Mouse (Mus musculus): Measurements from ENCODE around the gene Vps41. TPM values are rescaled to one million over a fixed set of nuclear protein-coding genes. Genes with fewer than 3 reads are reported as not detected.

The Vps41 gene
- polyA plus RNA-seq, 1 experiment = 10.2 TPM

DNA sequence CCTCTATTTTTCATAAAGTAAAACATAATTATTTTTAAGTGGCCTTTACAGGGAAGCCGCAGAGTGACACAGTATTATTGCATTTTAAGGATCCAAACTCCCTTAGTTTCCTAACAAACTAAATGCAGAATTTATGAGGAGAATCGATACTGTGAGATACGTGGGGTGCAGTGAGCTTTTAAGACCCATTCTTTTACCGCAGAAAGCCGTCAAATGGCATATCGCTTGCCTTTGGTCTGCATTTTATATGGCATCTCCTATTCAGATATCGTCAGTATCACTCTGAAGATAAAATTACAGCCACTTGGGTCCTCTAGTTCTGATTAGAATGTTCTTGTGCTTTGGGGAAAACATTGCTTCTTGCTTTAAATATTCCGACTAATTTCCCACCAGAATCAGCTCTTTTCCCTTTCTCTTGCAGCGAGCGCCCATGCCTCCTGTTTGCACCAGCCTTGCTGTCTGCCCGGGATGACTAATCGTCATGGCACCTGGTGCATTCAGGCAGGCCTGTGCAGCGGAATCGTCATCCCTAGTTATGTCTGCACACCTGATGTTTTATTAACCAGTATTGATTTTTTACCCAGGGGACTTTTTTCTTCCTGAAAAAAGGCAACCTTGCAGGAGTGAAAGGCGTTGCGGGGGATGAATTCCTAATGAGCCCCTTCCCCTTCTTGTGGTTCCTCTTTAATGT, 26.6 kb downstream of the Vps41 start:
- no peak overlapping the region for H3K27ac ChIP-seq (ENCODE audit: control insufficient read depth, insufficient read depth, low read depth, low read length)
- no peak for TF ChIP-seq CTCF (IDR thresholded peaks at IDR 0.05; ENCODE audit: control insufficient read depth, insufficient read depth, insufficient replicate concordance, low read depth, low read length)
- TF ChIP-seq POLR2A (IDR thresholded peaks at IDR 0.05; ENCODE audit: control insufficient read depth, low read depth, low read length) = no peak
- no peak overlapping the region for H3K4me3 ChIP-seq (ENCODE audit: control insufficient read depth, low read depth, low read length)
- no peaks in the 10 kb centered on the region for H3K27me3 ChIP-seq (ENCODE audit: control insufficient read depth, insufficient read depth, low read length)
- H3K4me1 ChIP-seq (ENCODE audit: control insufficient read depth, insufficient read depth, low read length) = no peaks in the 10 kb centered on the region
- H3K36me3 ChIP-seq (ENCODE audit: control insufficient read depth, insufficient read depth, low read length) = no peaks in the 10 kb centered on the region

DNA sequence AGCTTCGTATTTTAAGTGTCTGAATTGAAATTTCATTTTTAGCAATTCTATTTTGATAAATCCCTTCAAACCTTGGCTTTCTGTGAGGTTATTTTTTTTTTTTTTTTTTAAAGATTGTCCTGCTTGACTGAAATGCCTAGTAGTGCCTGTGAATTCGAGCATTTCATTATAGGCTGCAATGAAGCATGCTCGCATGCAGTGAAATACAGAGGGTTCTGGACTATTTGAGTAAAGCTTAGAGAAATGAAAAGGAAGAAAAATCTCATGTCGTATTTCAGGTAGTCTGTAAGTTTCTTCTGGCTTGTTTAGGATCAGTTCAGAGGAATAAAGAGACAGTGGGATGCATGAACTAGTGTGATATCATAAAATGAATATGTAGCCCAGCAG, 27.2 kb downstream of the Vps41 start:
- Histone ChIP-seq H3K27ac (ENCODE audit: control insufficient read depth, insufficient read depth, low read depth, low read length) (no peak overlapping the region), H3K4me3 (ENCODE audit: control insufficient read depth, low read depth, low read length) (no peak overlapping the region), H3K36me3 (ENCODE audit: control insufficient read depth, insufficient read depth, low read length) (no peaks in the 10 kb centered on the region), H3K27me3 (ENCODE audit: control insufficient read depth, insufficient read depth, low read length) (no peaks in the 10 kb centered on the region), H3K4me1 (ENCODE audit: control insufficient read depth, insufficient read depth, low read length) (no peaks in the 10 kb centered on the region)
- no peak for TF ChIP-seq POLR2A (IDR thresholded peaks at IDR 0.05; ENCODE audit: control insufficient read depth, low read depth, low read length)
- TF ChIP-seq CTCF (IDR thresholded peaks at IDR 0.05; ENCODE audit: control insufficient read depth, insufficient read depth, insufficient replicate concordance, low read depth, low read length) = no peak

- no peaks in the 10 kb centered on the region for H3K36me3 ChIP-seq (ENCODE audit: control insufficient read depth, insufficient read depth, low read length)
- no peaks in the 10 kb centered on the region for H3K27me3 ChIP-seq (ENCODE audit: control insufficient read depth, insufficient read depth, low read length)
- H3K4me3 ChIP-seq (ENCODE audit: control insufficient read depth, low read depth, low read length) = no peak overlapping the region
- H3K27ac ChIP-seq (ENCODE audit: control insufficient read depth, insufficient read depth, low read depth, low read length) = no peak overlapping the region
- H3K4me1 ChIP-seq (ENCODE audit: control insufficient read depth, insufficient read depth, low read length) = no peaks in the 10 kb centered on the region
- no peak for TF ChIP-seq POLR2A (IDR thresholded peaks at IDR 0.05; ENCODE audit: control insufficient read depth, low read depth, low read length)
- no peak for TF ChIP-seq CTCF (IDR thresholded peaks at IDR 0.05; ENCODE audit: control insufficient read depth, insufficient read depth, insufficient replicate concordance, low read depth, low read length)
Observed at GRCm38 (mm10) chr13:18757958-18758357, 40.9 kb downstream of the Vps41 start.

GRCm38 (mm10) chr13:18759361-18760056, 42.4 kb downstream of the Vps41 start:
- Histone ChIP-seq H3K4me3 (ENCODE audit: control insufficient read depth, low read depth, low read length) (no peak overlapping the region), H3K36me3 (ENCODE audit: control insufficient read depth, insufficient read depth, low read length) (no peaks in the 10 kb centered on the region), H3K27me3 (ENCODE audit: control insufficient read depth, insufficient read depth, low read length) (no peaks in the 10 kb centered on the region), H3K4me1 (ENCODE audit: control insufficient read depth, insufficient read depth, low read length) (no peaks in the 10 kb centered on the region), H3K27ac (ENCODE audit: control insufficient read depth, insufficient read depth, low read depth, low read length) (no peak overlapping the region)
- no peak for TF ChIP-seq POLR2A (IDR thresholded peaks at IDR 0.05; ENCODE audit: control insufficient read depth, low read depth, low read length)
- no peak for TF ChIP-seq CTCF (IDR thresholded peaks at IDR 0.05; ENCODE audit: control insufficient read depth, insufficient read depth, insufficient replicate concordance, low read depth, low read length)

- no peak for TF ChIP-seq CTCF (IDR thresholded peaks at IDR 0.05; ENCODE audit: control insufficient read depth, insufficient read depth, insufficient replicate concordance, low read depth, low read length)
- TF ChIP-seq POLR2A (IDR thresholded peaks at IDR 0.05; ENCODE audit: control insufficient read depth, low read depth, low read length) = no peak
- H3K27ac ChIP-seq (ENCODE audit: control insufficient read depth, insufficient read depth, low read depth, low read length) = no peak overlapping the region
- H3K4me1 ChIP-seq (ENCODE audit: control insufficient read depth, insufficient read depth, low read length) = no peaks in the 10 kb centered on the region
- H3K4me3 ChIP-seq (ENCODE audit: control insufficient read depth, low read depth, low read length) = no peak overlapping the region
- H3K36me3 ChIP-seq (ENCODE audit: control insufficient read depth, insufficient read depth, low read length) = no peaks in the 10 kb centered on the region
- no peaks in the 10 kb centered on the region for H3K27me3 ChIP-seq (ENCODE audit: control insufficient read depth, insufficient read depth, low read length)
Observed at GRCm38 (mm10) chr13:18761452-18761851, 44.4 kb downstream of the Vps41 start.

- TF ChIP-seq CTCF (IDR thresholded peaks at IDR 0.05; ENCODE audit: control insufficient read depth, insufficient read depth, insufficient replicate concordance, low read depth, low read length) (no peak), POLR2A (IDR thresholded peaks at IDR 0.05; ENCODE audit: control insufficient read depth, low read depth, low read length) (no peak)
- no peaks in the 10 kb centered on the region for H3K27me3 ChIP-seq (ENCODE audit: control insufficient read depth, insufficient read depth, low read length)
- no peaks in the 10 kb centered on the region for H3K36me3 ChIP-seq (ENCODE audit: control insufficient read depth, insufficient read depth, low read length)
- no peaks in the 10 kb centered on the region for H3K4me1 ChIP-seq (ENCODE audit: control insufficient read depth, insufficient read depth, low read length)
- H3K4me3 ChIP-seq (ENCODE audit: control insufficient read depth, low read depth, low read length) = no peak overlapping the region
- H3K27ac ChIP-seq (ENCODE audit: control insufficient read depth, insufficient read depth, low read depth, low read length) = no peak overlapping the region
Observed at GRCm38 (mm10) chr13:18767893-18768292, 50.8 kb downstream of the Vps41 start.

GRCm38 (mm10) chr13:18768495-18768894, 51.4 kb downstream of the Vps41 start:
- Histone ChIP-seq H3K4me3 (ENCODE audit: control insufficient read depth, low read depth, low read length) (no peak overlapping the region), H3K4me1 (ENCODE audit: control insufficient read depth, insufficient read depth, low read length) (no peaks in the 10 kb centered on the region), H3K27ac (ENCODE audit: control insufficient read depth, insufficient read depth, low read depth, low read length) (no peak overlapping the region), H3K36me3 (ENCODE audit: control insufficient read depth, insufficient read depth, low read length) (no peaks in the 10 kb centered on the region), H3K27me3 (ENCODE audit: control insufficient read depth, insufficient read depth, low read length) (no peaks in the 10 kb centered on the region)
- TF ChIP-seq CTCF (IDR thresholded peaks at IDR 0.05; ENCODE audit: control insufficient read depth, insufficient read depth, insufficient replicate concordance, low read depth, low read length) (no peak), POLR2A (IDR thresholded peaks at IDR 0.05; ENCODE audit: control insufficient read depth, low read depth, low read length) (no peak)
